Mouse (Mus musculus): ENCODE measurements around the gene Ramp2. TPM values are rescaled to one million over a fixed set of nuclear protein-coding genes. Genes with fewer than 3 reads are reported as not detected.

Gene Ramp2
- polyA plus RNA-seq (2012; rRNA removed), result 13.5 and 20.5 TPM in 2 replicates

DNA sequence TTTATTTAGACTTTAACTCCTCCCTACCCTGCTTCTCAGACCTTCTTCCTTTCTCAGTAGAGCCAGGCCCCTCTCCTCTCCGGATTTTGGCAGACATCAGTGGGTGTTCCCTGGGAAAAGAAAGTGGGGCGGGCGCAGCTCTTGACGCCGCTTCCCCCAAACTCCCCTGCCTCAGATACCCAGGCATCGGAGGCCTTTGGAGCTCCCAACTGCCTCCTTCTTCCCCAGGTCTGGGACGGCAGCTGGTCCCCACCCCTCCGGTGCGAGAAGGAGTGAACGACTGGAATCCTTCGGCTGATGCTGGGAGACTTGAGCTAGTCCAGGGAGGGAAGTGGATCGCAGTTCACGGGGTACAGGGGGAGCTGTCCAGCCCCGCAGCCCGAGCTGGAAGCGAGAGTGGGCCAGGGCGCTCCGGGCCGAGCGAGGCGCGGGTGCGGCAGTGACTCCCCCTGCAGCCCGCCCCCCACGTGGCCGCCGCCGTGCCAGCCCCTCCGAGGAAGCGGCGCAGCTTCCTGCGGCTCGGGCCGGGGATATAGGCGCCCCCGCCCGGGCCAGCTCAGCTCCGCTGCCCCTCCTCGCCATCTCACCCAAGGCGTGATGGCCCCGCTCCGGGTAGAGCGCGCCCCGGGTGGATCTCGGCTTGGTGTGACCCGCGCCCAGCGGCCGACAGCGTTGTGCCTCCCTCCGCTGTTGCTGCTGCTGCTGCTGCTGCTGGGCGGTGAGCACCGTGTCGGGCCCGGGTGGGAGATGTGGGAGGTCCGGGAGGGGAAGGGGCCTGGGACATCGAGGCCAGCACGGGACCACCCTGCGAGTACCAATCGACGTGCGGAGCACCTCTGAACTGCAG is at the start of gene Ramp2:
Gene Ramp2 (plus strand): TSS at position 174 of the 847 bp plus-strand sequence.
- Histone ChIP-seq H3K4me1 (replicated peaks; ENCODE audit: control insufficient read depth, insufficient read depth, low read length) (peaks cover 6% of the 10 kb centered on the region), H3K27me3 (ENCODE audit: control insufficient read depth, insufficient read depth, low read length) (peaks cover 16% of the 10 kb centered on the region), H3K27ac (ENCODE audit: control insufficient read depth, insufficient read depth, low read length) (no peak within 1 kb of the TSS), H3K4me3 (ENCODE audit: control insufficient read depth, insufficient read depth, low read length) (peak within 1 kb of the TSS; percentile 30), H3K36me3 (ENCODE audit: control insufficient read depth, insufficient read depth, low read length) (no peaks in the 10 kb centered on the region)
- DNase-seq, result peak; percentile 52
- 7% methylated on average over 63 of the region's 63 CpGs for WGBS
- TF ChIP-seq CTCF (IDR thresholded peaks at IDR 0.05; ENCODE audit: borderline replicate concordance, control insufficient read depth, extremely low read depth, insufficient read depth, low read length, poor library complexity), result 0 out of 2 replicates have a peak, but pooled peaks have one; percentile 11
- no peak for TF ChIP-seq POLR2A (IDR thresholded peaks at IDR 0.05; ENCODE audit: control insufficient read depth, extremely low read depth, insufficient read depth, low read length, poor library complexity)

- Histone ChIP-seq H3K4me3 (ENCODE audit: control insufficient read depth, insufficient read depth, low read length) (no peak overlapping the region), H3K36me3 (ENCODE audit: control insufficient read depth, insufficient read depth, low read length) (peaks cover 9% of the 10 kb centered on the region), H3K27me3 (ENCODE audit: control insufficient read depth, insufficient read depth, low read length) (no peaks in the 10 kb centered on the region), H3K4me1 (replicated peaks; ENCODE audit: control insufficient read depth, insufficient read depth, low read length) (peaks cover 33% of the 10 kb centered on the region), H3K27ac (ENCODE audit: control insufficient read depth, insufficient read depth, low read length) (no peak overlapping the region)
- TF ChIP-seq POLR2A (IDR thresholded peaks at IDR 0.05; ENCODE audit: control insufficient read depth, extremely low read depth, insufficient read depth, low read length, poor library complexity) (no peak), CTCF (IDR thresholded peaks at IDR 0.05; ENCODE audit: borderline replicate concordance, control insufficient read depth, extremely low read depth, insufficient read depth, low read length, poor library complexity) (no peak)
- DNase-seq, result no peak
- 69% methylated on average over 8 of the region's 8 CpGs for WGBS
Measured at GRCm38 (mm10) chr11:101196175-101196574, 49.7 kb upstream of the Ramp2 start.

DNA sequence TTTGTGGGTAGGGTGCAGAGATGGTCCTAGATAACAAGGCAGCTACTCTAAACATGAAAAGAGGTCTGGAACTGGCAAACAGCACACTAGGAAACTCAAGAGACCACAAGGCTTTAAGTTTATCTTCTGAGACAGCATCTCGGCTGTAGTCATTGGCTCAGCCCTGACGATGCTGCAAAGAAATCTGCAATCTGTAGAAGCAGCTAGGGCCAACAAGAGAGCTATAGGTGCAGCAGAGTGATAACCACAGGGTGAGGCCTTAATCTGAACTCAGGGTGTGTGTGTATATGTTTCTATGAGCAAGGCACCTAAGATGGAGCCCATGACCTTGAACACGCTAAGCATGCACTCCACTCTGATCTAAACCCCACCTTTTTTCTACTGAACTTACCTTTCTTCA is 46.3 kb upstream of the Ramp2 start:
- DNase-seq, result no peak
- TF ChIP-seq CTCF (IDR thresholded peaks at IDR 0.05; ENCODE audit: borderline replicate concordance, control insufficient read depth, extremely low read depth, insufficient read depth, low read length, poor library complexity) (no peak), POLR2A (IDR thresholded peaks at IDR 0.05; ENCODE audit: control insufficient read depth, extremely low read depth, insufficient read depth, low read length, poor library complexity) (no peak)
- WGBS, result 76% methylated on average over 3 of the region's 3 CpGs
- H3K27me3 ChIP-seq (ENCODE audit: control insufficient read depth, insufficient read depth, low read length), result no peaks in the 10 kb centered on the region
- no peak overlapping the region for H3K4me3 ChIP-seq (ENCODE audit: control insufficient read depth, insufficient read depth, low read length)
- H3K36me3 ChIP-seq (ENCODE audit: control insufficient read depth, insufficient read depth, low read length), result peaks cover 17% of the 10 kb centered on the region
- peaks cover 22% of the 10 kb centered on the region for H3K4me1 ChIP-seq (replicated peaks; ENCODE audit: control insufficient read depth, insufficient read depth, low read length)
- no peak overlapping the region for H3K27ac ChIP-seq (ENCODE audit: control insufficient read depth, insufficient read depth, low read length)

- no peak overlapping the region for H3K4me3 ChIP-seq (ENCODE audit: control insufficient read depth, insufficient read depth, low read length)
- TF ChIP-seq CTCF (IDR thresholded peaks at IDR 0.05; ENCODE audit: borderline replicate concordance, control insufficient read depth, extremely low read depth, insufficient read depth, low read length, poor library complexity) (no peak), POLR2A (IDR thresholded peaks at IDR 0.05; ENCODE audit: control insufficient read depth, extremely low read depth, insufficient read depth, low read length, poor library complexity) (no peak)
- peak overlapping the region; percentile 60; the same call in 1 of the 2 replicates for H3K27ac ChIP-seq (ENCODE audit: control insufficient read depth, insufficient read depth, low read length)
- H3K36me3 ChIP-seq (ENCODE audit: control insufficient read depth, insufficient read depth, low read length), result peaks cover 17% of the 10 kb centered on the region
- DNase-seq, result peak; percentile 71
- 17% methylated on average over 7 of the region's 7 CpGs for WGBS
- H3K4me1 ChIP-seq (replicated peaks; ENCODE audit: control insufficient read depth, insufficient read depth, low read length), result peaks cover 11% of the 10 kb centered on the region
- H3K27me3 ChIP-seq (ENCODE audit: control insufficient read depth, insufficient read depth, low read length), result no peaks in the 10 kb centered on the region
Measured at GRCm38 (mm10) chr11:101200986-101201385, 44.8 kb upstream of the Ramp2 start.

DNA sequence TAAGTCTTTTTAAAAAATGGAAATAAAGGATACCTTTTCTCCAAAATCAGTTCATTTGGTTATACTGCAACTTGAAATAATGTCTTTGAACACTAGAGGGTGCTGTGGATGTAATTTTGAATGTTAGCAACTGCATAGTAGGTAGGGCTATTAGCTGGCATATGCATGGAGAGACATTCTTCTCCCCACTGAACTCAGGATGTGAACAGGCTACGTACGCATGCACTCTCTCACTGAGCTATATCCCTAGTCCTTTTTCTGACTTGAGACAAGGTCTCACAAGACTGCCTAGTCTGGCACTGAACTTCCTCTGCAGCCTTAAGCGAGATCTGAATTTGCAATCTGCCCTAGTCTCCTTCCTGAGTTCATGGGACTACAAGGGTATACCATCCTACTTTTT is 33.9 kb upstream of the Ramp2 start:
- WGBS, result 81% methylated on average over 3 of the region's 3 CpGs
- no peaks in the 10 kb centered on the region for H3K27me3 ChIP-seq (ENCODE audit: control insufficient read depth, insufficient read depth, low read length)
- DNase-seq, result peak; percentile 35

GRCm38 (mm10) chr11:101216936-101217335 is 28.9 kb upstream of the Ramp2 start:
- no peak overlapping the region for H3K4me3 ChIP-seq (ENCODE audit: control insufficient read depth, insufficient read depth, low read length)
- no peaks in the 10 kb centered on the region for H3K27me3 ChIP-seq (ENCODE audit: control insufficient read depth, insufficient read depth, low read length)
- H3K36me3 ChIP-seq (ENCODE audit: control insufficient read depth, insufficient read depth, low read length), result peaks cover 25% of the 10 kb centered on the region
- DNase-seq, result no peak
- no peak overlapping the region for H3K27ac ChIP-seq (ENCODE audit: control insufficient read depth, insufficient read depth, low read length)
- peaks cover 8% of the 10 kb centered on the region for H3K4me1 ChIP-seq (replicated peaks; ENCODE audit: control insufficient read depth, insufficient read depth, low read length)
- 97% methylated on average over 5 of the region's 5 CpGs for WGBS
- TF ChIP-seq CTCF (IDR thresholded peaks at IDR 0.05; ENCODE audit: borderline replicate concordance, control insufficient read depth, extremely low read depth, insufficient read depth, low read length, poor library complexity), result no peak
- TF ChIP-seq POLR2A (IDR thresholded peaks at IDR 0.05; ENCODE audit: control insufficient read depth, extremely low read depth, insufficient read depth, low read length, poor library complexity), result no peak

More for the DNA sequence above, 33.9 kb upstream of the Ramp2 start:
- peaks cover 51% of the 10 kb centered on the region for H3K36me3 ChIP-seq (ENCODE audit: control insufficient read depth, insufficient read depth, low read length)
- H3K27ac ChIP-seq (ENCODE audit: control insufficient read depth, insufficient read depth, low read length), result no peak overlapping the region
- H3K4me3 ChIP-seq (ENCODE audit: control insufficient read depth, insufficient read depth, low read length), result no peak overlapping the region
- H3K4me1 ChIP-seq (replicated peaks; ENCODE audit: control insufficient read depth, insufficient read depth, low read length), result no peaks in the 10 kb centered on the region
- TF ChIP-seq POLR2A (IDR thresholded peaks at IDR 0.05; ENCODE audit: control insufficient read depth, extremely low read depth, insufficient read depth, low read length, poor library complexity), result no peak
- no peak for TF ChIP-seq CTCF (IDR thresholded peaks at IDR 0.05; ENCODE audit: borderline replicate concordance, control insufficient read depth, extremely low read depth, insufficient read depth, low read length, poor library complexity)

All from thymus, adult 2 months (tissue).